Mouse (Mus musculus): Measurements from ENCODE around the gene Psapl1.
"Not testable (repeated sequence)": the region's sequence is repeated elsewhere in the genome, so short reads cannot be mapped to it uniquely, and the experiment has no call there.

Psapl1 gene

GRCm38 (mm10) chr5:36203421-36203820 lies 400 bp upstream of the Psapl1 start:
- DNase-seq (ENCODE audit: low read depth, low spot score), result no peak

- no peak for DNase-seq (ENCODE audit: low read depth, low spot score)
Measured at GRCm38 (mm10) chr5:36205397-36205796, 1.6 kb downstream of the Psapl1 start.

GRCm38 (mm10) chr5:36208803-36209202 lies 5.0 kb downstream of the Psapl1 start:
- no peak for DNase-seq (ENCODE audit: low read depth, low spot score)

- no peak for DNase-seq (ENCODE audit: low read depth, low spot score)
Measured at GRCm38 (mm10) chr5:36213310-36213709, 9.5 kb downstream of the Psapl1 start.

GRCm38 (mm10) chr5:36220105-36220504 lies 16.3 kb downstream of the Psapl1 start:
- no peak for DNase-seq (ENCODE audit: low read depth, low spot score)

GRCm38 (mm10) chr5:36220626-36221025 lies 16.8 kb downstream of the Psapl1 start:
- no peak for DNase-seq (ENCODE audit: low read depth, low spot score)

GRCm38 (mm10) chr5:36223787-36224186 lies 20.0 kb downstream of the Psapl1 start:
- DNase-seq (ENCODE audit: low read depth, low spot score), result no peak

GRCm38 (mm10) chr5:36225855-36226254 lies 22.0 kb downstream of the Psapl1 start:
- DNase-seq (ENCODE audit: low read depth, low spot score), result no peak

- no peak for DNase-seq (ENCODE audit: low read depth, low spot score)
Measured at GRCm38 (mm10) chr5:36226296-36226695, 22.5 kb downstream of the Psapl1 start.

- no peak for DNase-seq (ENCODE audit: low read depth, low spot score)
Measured at GRCm38 (mm10) chr5:36228405-36229370, 24.9 kb downstream of the Psapl1 start.

GRCm38 (mm10) chr5:36230301-36230780 lies 26.5 kb downstream of the Psapl1 start:
- no peak for DNase-seq (ENCODE audit: low read depth, low spot score)

GRCm38 (mm10) chr5:36237526-36237925 lies 33.7 kb downstream of the Psapl1 start:
- not testable (repeated sequence) for DNase-seq (ENCODE audit: low read depth, low spot score)

GRCm38 (mm10) chr5:36248022-36248421 lies 44.2 kb downstream of the Psapl1 start:
- DNase-seq (ENCODE audit: low read depth, low spot score), result no peak

GRCm38 (mm10) chr5:36252746-36253504 lies 49.1 kb downstream of the Psapl1 start:
- DNase-seq (ENCODE audit: low read depth, low spot score), result no peak

GRCm38 (mm10) chr5:36254642-36255516 lies 51.1 kb downstream of the Psapl1 start:
- no peak for DNase-seq (ENCODE audit: low read depth, low spot score)

All from WW6 (cell line).